Mouse (Mus musculus) A20 (cell line): ENCODE measurements around the gene Aox2.

ENCODE experiments used
- DNase-seq: peaks from one replicate; pipeline ENCODE4 v3.0.0-alpha.2; 2011; ENCODE audit warnings: low read depth, low spot score

Gene Aox2

DNA sequence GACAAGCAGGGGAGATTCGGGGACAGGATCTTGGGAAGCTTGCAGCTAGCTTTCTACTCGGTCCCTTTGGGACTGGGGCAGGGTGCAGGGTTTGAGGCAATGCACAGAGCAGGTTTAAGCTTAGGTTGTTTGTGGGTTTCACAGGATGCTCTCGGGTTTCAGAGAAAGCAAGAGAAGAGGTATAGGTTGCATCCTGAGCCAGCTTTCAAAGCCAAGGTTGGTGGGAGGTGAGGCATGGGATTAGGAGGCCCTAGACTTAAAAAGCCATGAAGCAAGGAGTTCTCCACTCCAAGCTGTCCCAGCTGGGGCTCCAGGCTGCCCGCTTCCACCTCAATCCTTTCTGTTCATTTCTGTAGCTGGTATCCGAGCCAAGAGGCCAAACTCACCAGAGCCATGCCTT is at the start of gene Aox2:
Gene Aox2 (plus strand): TSS at position 301 of the 400 bp plus-strand sequence.
- DNase-seq, result no peak

DNA sequence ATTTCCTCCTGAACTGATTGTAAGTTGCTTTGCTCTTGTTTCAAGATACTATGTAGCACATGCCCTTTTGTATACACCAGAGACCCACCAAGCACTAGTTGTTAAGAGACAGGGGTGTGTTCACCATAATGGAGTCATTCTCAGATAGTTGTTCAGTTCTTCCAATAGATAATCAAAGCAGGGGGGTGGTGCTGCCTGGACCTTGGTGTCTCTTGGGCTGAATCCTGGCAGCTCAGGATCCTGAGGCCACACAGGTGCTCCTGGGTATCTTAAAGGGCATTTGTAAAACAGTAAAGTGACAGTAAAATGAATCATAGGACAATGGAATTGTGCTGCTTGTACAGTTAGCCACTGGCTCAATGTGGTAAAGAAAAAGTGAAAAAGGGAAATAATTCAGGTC is 49.2 kb upstream of the Aox2 start:
- no peak for DNase-seq

DNA sequence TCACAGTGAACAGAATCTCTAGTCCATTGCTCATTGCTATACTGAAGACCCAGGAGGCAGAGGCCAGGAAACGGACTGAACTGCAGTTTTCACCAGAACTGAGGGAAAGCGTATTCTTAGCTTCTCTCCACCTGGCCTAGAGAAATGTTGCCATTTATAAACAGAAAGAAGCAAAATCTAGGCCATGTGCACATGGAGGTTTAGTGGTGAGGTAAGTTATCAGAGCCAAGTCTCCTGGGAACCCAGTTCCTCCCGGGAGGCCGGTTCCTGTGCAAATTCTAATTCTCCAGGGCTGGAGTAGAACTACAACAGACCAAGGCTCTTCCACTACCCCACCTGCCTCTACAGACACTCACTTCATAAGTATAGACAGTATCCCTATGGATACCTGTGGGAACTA is 48.4 kb upstream of the Aox2 start:
- no peak for DNase-seq

DNA sequence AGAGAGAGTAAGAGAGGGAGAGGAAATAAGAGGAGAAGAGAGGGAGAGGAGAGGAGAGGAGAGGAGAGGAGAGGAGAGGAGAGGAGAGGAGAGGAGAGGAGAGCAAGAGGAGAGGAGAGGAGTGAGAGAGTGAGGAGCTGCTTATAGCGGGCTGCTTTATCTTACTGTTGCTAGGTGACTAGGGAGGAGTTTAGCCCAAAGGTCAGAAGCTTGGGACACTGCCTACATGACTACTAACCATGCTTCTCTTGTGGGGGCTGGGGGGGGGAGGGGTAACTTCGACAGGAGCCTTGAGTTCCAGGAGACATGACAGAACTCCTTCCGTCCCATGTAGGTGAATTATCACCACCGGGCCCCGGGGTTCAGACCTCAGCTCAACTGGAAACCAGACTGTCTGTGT is 47.6 kb upstream of the Aox2 start:
- no peak for DNase-seq

DNA sequence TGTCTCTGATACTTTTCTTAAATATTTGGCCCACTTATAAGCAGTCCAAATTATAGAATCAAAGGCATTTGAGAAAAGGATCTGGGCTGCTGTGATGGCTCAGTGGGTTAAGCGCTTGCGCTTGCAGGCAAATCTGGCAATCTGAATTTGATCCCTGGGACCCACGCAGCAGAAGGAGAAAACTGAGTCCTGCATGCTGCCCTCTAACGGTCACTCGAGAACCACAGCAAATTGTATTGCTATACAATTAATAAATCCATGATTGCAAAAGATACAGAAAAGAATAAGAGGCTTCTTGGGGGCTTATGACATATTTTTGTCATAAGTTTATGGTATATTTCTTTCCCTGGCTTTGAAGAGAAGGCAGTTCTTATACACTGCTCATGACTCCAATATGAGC is 42.7 kb upstream of the Aox2 start:
- DNase-seq, result no peak

DNA sequence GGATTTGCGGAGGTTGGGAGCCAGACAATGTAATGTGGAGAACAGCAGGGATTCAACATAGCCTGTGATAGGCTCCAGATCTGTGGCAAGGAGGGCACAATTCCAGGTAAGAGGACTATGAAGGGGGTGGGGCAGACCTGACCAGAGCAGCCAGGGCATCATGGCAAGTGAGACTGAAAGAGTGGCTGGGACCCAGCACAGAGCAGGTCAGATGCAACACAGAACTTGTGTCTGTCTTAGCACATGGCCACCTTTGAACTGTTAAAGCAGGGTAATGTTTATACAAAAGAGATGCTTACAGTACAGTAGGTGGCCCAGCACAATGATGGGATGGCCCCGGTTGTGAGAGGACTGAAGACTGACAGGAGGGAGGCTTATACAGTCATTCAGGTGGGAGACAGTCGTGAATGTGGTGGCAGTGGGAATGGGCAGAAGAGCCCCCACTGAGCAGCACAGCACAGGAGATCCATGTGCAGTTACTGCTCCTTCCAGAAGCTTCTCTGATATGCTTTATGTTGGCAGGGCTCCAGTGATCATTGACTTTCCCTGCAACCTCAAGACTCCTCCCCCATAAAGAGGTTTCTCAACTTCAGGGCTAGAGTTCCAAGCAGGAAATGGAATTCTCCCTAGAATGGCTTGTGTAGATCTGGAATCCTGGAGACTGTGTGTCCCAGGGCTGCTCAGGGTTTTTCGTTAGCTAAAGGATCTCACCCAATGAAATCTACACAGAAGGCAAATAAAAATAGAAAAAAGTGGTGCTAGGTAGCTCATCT is 40.4 kb upstream of the Aox2 start:
- DNase-seq, result no peak

DNA sequence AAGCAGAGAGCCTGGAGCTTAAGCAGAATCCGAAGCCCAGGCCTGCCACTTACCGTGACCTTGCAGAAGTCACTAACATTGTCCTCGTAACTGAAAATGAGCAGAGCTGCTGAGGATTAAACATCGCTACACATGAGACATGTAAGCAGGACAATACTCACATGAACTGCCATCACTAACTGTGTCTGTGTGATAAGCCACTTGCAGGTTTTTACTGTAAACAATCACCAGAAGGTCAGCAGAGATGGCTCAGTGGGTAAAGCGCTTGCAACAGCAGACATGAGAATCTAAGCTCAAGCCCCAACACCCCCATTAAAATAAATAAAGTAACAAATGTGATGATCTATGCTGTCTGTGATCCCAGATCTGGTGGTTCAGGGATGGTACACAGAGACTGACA is 39.7 kb upstream of the Aox2 start:
- no peak for DNase-seq

DNA sequence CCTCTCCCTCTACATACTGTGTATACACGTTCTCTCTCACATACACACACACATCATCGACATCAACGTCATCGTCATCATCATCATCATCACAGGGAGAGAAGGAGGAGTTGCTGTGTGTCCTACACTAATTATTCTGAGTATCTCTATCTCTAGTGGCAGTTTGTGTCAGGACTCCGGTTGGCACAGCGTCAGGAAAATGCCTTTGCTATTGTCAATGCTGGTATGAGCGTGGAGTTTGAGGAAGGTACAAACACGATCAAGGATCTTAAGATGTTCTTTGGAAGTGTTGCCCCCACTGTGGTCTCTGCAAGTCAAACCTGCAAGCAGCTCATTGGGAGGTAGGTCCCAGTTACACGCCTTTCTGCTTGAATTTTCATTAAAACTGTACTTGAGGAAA is 39.2 kb upstream of the Aox2 start:
- no peak for DNase-seq

DNA sequence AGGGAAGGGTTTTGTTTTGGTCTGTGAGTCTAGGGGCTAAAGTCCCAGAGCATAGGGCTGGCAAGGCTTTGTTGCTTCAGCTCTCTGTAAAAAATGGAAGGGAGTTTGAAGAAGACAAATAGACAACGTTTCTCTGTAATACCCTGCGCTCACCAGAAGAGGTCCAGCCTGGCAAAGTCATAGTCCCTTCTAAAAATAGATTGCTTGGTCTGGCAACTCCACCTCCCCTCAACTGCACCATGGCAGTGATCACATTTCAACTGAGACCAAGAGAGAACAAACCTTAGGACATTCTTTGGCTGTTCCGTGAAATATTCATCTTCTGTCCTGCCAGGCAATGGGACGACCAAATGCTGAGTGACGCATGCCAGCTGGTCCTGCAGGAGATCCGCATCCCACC is 37.8 kb upstream of the Aox2 start:
- peak; percentile 8 for DNase-seq

DNA sequence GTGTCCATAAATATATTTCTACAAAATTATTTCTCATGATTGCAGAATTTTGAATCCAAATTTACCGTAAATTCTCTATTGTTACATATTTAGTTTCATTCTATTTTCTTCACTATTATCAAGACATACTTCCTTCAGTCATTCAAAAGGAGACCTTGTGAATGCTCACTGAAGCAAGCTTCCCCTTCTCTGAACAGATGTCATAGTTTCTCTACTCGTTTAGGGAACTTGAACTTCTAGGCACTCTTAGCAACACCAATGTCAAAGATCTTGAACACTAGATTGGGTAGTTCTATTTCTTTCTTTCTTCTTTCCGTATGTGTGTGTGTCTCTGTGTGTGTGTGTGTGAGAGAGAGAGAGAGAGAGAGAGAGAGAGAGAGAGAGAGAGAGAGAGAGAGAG is 33.6 kb upstream of the Aox2 start:
- DNase-seq, result peak; percentile 43

DNA sequence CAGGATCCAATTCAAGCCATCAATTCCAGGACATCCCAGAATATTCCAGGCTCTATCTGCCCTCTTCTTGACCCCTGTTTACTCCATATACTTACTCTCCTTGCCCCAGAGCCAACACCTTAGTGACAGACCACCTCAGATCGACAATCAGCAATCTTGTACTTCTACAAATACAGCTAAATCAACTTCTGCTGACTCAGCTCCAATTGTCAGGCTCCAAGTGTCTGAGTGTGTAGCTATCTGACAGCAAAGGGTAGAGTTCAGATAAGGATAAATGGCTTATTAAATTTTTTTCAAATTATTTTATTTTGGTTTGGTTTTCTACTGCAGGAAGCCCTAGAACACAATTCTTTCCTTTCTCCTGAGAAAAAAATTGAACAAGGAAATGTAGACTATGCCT is 29.6 kb upstream of the Aox2 start:
- no peak for DNase-seq

DNA sequence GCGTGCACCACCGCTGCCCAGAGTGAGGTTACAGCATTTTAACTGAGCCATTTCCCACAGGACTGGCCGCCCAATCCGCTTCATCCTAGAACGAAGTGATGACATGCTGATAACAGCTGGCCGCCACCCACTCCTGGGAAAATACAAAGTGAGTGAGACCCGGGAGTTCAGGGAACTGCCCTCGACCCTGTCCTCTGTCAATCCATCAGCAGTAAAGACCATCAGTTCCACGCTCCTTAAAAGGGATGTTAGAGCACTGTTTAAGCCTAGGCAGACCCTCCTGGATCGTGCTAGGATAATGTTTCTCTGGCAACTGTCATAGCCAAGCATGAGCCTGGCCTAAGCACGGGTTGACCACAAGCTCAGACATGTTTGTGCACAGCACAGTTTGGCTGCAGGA is 24.7 kb upstream of the Aox2 start:
- DNase-seq, result no peak

DNA sequence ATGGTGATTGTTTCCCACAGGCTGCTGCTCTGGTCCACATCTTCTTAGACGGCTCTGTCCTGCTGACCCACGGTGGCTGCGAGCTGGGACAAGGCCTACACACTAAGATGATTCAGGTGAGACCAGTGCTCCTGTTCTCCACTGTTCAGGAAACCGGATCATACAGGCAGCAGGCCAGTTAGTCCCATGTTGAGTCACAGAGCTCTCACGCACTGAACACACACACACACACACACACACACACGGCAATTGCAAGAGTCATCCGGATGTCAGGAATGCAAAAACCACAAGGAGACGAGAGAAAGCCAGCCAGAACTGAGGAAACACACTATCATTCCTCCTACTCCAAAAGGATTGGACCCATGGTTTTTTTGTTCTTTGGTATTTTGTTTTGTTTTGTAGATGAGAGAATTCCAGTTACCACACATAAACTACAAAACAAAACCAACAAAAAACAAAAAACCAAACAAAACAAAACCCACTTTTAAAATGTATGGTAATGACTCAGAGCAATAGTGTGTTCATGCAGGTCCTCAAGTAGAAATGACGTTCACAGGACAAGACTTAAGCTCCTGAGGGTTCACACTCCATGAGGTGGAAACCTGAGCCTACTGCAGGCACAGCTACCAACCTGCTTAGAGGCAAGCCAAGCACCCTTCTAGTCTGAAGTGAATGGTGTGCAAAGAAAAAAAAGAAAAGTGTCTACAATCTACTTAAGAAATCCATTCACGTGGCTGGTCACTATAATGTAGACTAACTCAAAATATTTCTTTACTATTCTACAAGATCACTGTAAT is 20.7 kb upstream of the Aox2 start:
- DNase-seq, result no peak

DNA sequence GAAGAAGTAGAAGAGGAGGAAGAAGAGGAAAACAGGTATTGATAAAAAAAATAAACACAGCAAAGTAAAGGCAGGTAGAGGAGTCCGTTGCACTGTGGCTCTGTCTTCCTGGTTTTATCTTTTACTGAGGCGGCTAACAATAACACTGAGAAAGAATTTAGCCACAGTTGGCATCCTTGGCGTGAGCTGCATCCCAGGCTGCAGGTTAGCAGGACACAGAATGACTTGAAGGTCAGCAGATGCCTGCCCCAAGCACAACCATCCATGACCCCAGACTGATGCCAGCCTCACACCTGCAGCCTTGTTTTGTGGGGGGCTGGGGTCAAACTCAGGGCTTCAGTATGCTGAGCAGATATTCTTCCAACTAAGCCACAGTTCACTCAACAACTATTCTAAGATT is 17.8 kb upstream of the Aox2 start:
- no peak for DNase-seq

DNA sequence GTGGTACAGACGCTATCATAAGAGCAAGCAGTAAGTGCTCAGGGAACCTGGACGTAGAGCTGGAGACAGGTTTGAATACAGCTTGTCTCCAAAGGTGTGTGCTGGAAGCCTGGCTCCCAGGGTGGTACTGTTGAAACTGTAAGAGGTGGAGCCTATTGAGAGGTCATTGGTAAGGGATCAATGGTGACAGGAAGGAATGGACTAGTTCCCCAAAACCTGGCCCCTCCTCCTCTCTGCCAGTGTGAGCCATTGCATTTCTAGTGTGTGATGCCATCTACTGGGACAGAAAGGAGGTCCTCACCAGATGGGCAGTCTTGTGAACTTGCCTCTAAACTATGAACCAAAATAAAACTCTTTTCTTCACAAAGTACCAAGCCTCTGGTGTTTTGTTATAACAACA is 9.9 kb upstream of the Aox2 start:
- DNase-seq, result no peak

DNA sequence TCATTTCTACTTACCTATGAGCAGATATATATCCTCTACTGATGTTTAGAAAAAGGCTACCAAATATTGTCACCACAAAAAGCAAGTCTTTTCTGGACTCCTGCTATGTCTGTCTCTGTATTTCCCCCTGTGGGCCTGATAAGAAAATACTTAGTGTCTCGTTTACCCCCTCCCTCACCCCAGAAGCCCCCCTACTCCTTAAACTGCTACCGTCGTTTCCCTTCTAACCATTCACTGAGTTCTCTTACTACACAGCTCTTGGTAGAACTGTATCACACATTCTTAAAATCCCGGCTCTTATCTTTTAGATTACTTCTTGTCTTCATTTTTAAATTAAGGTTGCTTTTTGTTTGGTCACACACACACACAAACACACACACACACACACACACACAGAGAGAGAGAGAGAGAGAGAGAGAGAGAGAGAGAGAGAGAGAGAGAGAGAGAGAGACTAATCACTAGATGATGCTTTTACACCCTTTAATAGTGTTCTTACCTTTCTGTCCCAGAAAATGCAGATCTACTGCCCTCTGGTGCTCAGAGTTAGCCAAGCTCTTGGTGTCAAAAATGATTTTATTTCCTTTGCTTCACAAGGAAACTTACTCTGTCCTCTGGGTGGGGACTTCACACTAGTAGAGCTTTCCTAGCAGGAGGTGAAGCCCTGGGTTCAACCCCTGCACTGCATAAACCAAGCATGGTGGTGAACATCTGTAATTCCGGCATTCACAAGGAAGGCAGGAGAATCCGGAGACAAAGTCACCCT is 7.1 kb upstream of the Aox2 start:
- DNase-seq, result peak; percentile 58

DNA sequence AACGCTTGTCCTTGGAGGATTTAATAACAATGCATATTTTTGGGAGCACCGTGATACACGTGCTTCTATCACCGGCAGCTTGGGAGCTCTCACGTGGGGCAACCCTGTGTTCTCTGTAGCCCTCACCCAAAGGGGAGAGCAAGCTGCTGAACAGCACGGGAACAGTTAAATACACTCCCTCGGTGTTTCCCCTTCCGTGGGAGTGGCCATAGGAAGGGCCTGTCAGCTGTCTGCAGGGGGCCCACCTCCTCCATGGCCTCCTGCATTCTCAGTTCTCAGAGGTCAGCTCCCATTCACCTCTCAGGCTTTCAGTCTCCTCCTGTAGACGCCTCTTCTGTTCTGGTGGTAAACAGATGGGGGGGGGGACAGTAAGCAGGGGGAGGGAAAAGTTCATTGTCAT is 2.2 kb upstream of the Aox2 start:
- no peak for DNase-seq

DNA sequence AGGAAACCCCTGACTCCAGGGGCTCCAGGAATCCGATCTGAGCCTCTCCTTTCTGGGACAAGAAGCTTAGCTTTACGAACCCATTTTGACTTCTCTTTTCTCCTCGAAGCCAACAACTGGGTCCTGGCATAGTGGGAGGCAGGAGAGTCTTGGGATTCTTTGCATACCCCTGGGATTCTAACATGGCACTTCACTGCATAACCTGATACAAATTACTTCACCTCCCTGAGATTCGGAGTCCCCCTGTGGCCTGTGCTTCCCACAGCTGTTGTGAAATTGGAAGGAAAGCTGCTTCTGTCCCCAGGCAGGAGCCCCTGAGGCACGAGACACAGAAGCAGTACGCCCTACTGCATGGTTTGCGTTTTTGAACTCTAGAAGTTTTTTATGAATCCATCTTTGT is 387 bp downstream of the Aox2 start:
- DNase-seq, result no peak

DNA sequence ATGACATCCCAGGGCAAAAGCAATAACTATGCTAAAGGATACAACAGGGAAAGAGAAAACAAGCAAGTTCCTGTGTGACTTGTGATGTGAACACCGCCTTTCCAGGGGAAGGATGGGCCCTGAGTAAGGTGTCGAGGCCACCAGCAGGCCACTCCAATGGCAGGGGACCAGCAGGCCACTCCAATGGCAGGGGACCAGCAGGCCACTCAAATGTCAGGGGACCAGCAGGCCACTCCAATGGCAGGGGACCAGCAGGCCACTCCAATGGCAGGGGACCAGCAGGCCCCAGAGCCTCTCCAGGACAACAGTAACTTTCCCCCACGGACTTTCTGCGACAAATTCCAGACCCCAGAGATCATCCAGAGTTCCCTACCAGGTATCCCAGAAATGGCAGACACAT is 2.3 kb downstream of the Aox2 start:
- DNase-seq, result no peak

DNA sequence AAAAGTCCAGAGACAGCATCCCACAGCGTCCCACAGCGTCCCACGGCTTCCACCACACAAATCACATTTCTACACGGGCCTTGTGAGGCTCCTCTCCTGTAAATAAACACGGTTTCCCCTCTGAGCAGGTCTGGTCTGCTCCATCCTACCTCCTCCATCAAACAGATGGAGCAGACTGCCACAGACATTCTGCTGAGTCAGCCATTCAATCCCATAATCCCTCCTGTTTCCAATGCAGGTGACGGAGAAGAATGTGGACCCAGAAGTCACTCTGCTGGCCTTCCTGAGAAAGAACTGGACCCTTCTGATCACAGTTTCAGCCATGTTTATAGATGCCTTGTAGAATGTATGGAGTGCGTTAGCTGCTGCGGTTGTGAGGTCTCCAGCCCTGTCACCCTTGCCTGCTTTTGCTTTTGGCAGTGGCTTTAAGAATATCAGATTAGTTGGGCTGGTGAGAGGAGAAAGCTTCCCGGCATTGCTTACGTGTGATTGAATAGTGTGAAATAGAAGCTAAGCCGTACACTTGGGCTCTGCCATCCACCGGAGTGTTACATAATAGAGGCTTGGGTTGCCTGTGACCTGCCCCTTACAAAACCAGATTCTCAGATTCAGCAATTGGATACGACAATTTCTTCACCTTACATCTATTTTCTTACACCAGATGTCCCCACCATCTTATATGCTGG is 3.0 kb downstream of the Aox2 start:
- DNase-seq, result no peak

DNA sequence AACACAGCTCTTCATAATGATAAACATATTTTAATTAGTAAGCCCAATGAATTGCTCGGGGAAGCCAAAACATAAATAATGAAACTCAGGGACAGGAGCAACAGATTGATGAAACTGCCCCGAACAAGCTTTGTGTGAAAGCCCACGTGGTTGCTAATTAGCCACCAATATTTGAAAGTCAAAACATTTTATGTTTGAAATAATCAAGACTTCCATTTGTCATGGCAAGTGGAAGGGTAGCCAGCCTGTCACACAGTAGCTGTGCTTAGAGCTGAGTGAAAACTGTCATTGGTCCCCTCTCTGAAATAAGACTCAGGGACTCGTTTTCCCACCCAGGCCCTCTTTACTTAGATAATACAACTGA is 3.5 kb downstream of the Aox2 start:
- DNase-seq, result no peak

DNA sequence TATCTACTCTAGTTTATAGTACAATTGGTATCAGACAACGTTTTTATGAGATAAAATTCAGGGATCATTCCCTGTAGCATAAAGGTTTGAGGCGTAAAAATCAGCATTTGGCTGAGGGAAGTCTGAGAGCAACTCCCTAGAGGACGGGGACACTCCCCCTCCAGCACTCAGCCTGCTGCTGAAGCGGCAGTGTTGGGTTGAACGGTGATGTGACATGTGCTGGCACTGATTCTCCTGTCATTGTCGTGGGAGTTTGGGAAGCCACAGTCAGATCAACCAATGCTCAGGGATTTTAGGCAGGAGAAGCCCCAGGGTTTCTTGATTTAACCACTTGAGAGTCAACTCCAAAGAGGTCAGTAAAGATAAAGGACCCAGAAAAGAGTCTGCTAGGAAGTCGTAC is 6.4 kb downstream of the Aox2 start:
- no peak for DNase-seq
